Mouse (Mus musculus) adipocyte (in vitro differentiated cells): ENCODE data around the gene Dyrk3.
"Not testable (repeated sequence)": the region's sequence is repeated elsewhere in the genome, so short reads cannot be mapped to it uniquely, and the experiment has no call there.

Experiments used
- DNase-seq: peaks from one replicate; pipeline ENCODE4 v3.0.0-alpha.2; 2016; ENCODE audit warnings: low spot score

Gene Dyrk3

DNA sequence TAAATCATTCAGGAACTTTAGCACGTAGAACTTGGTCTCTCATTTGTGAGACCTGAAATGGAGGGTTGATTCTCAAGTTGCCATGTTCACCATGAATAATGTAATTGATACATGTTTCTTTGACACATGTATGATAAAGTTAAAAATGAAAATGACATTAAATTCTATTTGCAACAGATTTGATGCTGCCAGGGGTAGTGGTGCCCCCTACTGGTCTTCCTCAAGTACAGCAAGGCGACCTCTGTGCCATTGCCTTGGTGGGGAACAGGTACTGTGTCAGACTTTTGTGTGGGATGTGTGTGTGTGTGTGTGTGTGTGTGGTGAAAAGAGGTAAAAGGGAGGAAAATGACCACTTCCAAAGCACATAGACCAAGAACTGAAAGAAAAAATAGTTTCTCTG is 17.3 kb upstream of the Dyrk3 start:
- DNase-seq = peak; percentile 64

DNA sequence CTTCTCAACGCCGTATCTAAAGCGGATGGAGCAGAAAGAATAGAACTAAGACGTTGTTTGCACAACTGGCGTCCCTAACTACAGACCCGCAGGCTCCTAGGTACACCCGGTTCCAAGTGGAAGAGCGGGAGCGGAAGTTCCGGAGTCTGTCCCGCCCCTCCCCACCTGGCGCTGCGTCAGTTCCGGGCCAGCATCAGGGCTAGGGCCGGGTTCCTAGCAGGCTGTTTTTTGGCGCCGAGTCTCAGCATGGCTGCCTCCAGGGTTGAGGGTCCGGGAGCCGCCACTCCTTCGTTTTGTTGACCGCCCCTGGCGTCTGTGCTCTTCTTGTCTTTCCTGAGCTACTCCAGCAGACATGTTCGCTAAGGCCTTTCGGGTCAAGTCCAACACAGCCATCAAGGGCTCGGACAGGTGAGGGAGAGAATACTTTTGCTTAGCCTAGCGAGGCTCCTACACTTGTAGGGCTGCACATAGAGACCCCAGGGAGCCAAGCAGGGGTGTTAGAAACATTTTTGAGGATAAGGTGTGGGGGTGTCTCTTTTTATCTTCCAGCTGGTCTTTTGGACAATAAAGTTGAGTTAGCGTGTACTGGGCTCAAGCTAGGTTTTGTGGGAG is 15.0 kb upstream of the Dyrk3 start, which contains the start of gene Eif2d:
Gene Eif2d, plus strand, starts transcription at position 164 of the 612 bp plus-strand sequence.
- peak; percentile 85 for DNase-seq

GRCm38 (mm10) chr1:131149496-131149895 is 11.4 kb upstream of the Dyrk3 start:
- no peak for DNase-seq

DNA sequence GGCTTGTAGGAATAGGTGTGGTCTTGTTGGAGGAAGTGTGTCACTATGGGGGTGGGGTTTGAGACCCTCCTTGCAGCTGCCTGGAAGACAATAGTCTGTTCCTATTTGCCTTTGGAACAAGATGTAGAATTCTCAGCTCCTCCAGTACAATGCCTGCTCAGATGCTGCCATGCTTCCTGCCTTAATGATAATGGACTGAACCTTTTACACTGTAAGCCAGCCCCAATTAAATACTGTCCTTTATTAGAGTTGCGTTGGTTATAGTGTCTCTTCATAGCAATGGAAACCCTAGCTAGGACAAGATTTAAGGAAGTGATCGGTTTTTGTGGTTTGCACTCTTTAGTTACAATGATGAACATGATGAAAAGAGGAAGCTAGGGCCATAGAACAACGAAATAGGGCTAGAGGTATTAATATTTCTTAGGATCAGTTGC is 8.1 kb upstream of the Dyrk3 start:
- no peak for DNase-seq

- not testable (repeated sequence) for DNase-seq
Observed at GRCm38 (mm10) chr1:131145222-131145621, 7.1 kb upstream of the Dyrk3 start.

DNA sequence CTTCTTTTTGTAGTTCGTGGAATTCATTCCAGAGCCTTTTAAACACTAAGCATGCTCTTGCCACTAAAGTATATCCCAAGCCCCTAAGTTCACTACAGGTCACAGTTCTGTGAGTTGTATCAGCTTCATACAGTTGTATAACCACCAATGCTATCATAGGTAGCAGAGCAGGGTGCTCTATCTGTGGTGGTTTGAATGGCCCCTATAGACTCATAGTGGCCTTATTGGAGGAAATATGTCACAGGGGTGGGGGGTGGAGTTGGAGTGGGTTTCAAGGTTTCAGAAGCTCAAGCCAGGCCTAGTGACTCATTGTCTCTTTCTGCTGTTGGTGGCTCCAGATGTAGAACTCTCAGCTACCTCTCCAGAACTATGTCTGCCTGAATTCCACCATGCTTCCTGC is 4.3 kb upstream of the Dyrk3 start:
- no peak for DNase-seq

- DNase-seq = no peak
Observed at GRCm38 (mm10) chr1:131141449-131141848, 3.3 kb upstream of the Dyrk3 start.

GRCm38 (mm10) chr1:131139102-131140095 is 1.3 kb upstream of the Dyrk3 start:
- peak; percentile 30 for DNase-seq

GRCm38 (mm10) chr1:131137717-131138118 is 422 bp downstream of the Dyrk3 start:
- DNase-seq = no peak

- DNase-seq = no peak
Observed at GRCm38 (mm10) chr1:131137111-131137510, 1.0 kb downstream of the Dyrk3 start.

GRCm38 (mm10) chr1:131135960-131136629 is 2.0 kb downstream of the Dyrk3 start:
- DNase-seq = no peak

DNA sequence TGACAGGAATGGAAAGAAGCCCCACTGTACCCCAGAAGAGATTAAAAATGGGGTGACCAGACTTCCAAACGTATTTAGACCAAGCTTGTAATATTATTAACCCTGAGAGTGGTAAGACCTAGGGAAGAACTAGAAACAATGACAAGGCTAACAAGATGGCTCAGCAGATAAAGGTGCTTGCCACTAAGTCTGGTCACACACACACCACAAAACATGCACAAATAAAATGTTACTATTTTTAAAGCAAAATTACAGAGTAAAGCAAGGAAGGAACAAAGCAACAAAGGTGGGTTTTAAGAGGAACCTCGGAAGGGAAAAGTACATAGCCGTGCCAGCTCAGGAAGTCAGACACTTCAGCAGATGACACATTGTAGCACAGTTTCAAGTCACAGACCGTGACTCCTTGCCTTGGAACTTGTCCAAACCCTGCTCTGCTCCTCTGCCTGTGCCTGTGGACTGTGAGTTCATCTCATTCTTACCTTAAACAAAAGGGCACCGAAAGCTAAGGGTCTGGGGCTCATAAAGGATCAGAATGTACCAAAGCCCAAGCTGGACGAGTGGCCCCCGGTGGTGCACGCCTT is 3.1 kb downstream of the Dyrk3 start:
- DNase-seq = peak; percentile 51

- DNase-seq = peak; percentile 48
Observed at GRCm38 (mm10) chr1:131134231-131134630, 3.9 kb downstream of the Dyrk3 start.

DNA sequence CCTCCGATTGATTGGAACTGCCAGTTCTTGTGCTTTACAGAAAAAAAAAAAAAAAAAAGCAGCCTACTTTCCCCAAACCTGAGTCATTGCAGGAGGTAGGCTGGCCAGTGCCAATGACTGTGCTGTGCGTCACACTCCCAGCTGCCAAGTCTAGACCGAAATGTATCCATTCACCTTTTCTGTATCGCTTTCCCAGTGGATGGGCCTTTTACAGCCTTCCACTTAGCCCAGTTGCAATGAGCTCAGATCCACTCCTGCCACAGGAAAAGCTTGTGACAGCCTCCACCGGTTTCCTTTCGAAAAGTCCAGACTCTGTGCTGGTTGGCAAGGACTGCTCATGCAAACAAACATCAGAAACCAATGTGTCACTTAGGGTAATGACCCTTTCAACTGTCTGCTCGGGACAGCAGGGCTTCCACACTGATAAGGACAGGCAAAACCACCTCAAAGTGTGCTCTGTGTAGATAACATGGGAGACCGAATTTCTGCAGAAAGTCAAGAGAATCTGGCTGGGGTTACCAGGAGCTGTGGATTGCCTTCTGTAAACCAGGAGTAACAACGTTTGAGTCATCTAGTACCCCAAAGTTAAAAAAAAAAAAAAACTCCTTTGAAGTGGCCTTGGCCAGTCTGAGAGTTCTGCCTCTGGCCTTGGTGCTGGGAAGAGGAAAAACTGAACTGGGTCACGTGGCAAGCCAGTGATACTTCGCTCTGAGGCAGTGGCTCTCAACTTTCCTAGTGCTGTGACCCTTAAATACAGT is 12.0 kb downstream of the Dyrk3 start:
- DNase-seq = peak; percentile 39

- DNase-seq = no peak
Observed at GRCm38 (mm10) chr1:131123522-131124265, 14.4 kb downstream of the Dyrk3 start.

GRCm38 (mm10) chr1:131121987-131122386 is 16.2 kb downstream of the Dyrk3 start:
- no peak for DNase-seq

- DNase-seq = no peak
Observed at GRCm38 (mm10) chr1:131119026-131119425, 19.1 kb downstream of the Dyrk3 start.

- DNase-seq = no peak
Observed at GRCm38 (mm10) chr1:131118530-131118929, 19.6 kb downstream of the Dyrk3 start.

- DNase-seq = no peak
Observed at GRCm38 (mm10) chr1:131116430-131117011, 21.6 kb downstream of the Dyrk3 start.

- peak; percentile 83 for DNase-seq
Observed at GRCm38 (mm10) chr1:131115932-131116331, 22.2 kb downstream of the Dyrk3 start.
